Mouse (Mus musculus) hindbrain, embryonic 16.5 days (tissue): Measurements from ENCODE around the gene Vill. TPM values are rescaled to one million over a fixed set of nuclear protein-coding genes. Genes with fewer than 3 reads are reported as not detected.

Source experiments
- ATAC-seq: fragments of 200-750 bp; cut with Nextera tagmentation; 2 replicates; pipeline ENCODE4 v1.8.0; 2017; ENCODE audit warnings: moderate TSS enrichment, moderate library complexity
- H3K27ac ChIP-seq: fragments of 300-500 bp; sonication (generic); 2 replicates; pipeline ENCODE4 v1.5.1; 2014; ENCODE audit warnings: low read depth, mild to moderate bottlenecking, control low read depth, low read length, moderate library complexity
- H3K27me3 ChIP-seq: fragments of 300-500 bp; sonication (generic); replicated peaks from 2 replicates; pipeline ENCODE4 v1.6.1; 2014; ENCODE audit warnings: low read length; ENCODE audit not compliant: control insufficient read depth, insufficient read depth
- H3K36me3 ChIP-seq: fragments of 300-500 bp; sonication (generic); 2 replicates; pipeline ENCODE4 v1.6.1; 2014; ENCODE audit warnings: mild to moderate bottlenecking, low read length, moderate library complexity, mixed read lengths; ENCODE audit not compliant: control insufficient read depth, insufficient read depth
- H3K4me1 ChIP-seq: fragments of 300-500 bp; sonication (generic); 2 replicates; pipeline ENCODE4 v1.6.1; 2014; ENCODE audit warnings: low read depth, low read length; ENCODE audit not compliant: control insufficient read depth, insufficient read depth
- H3K4me2 ChIP-seq: fragments of 300-500 bp; sonication (generic); 2 replicates; pipeline ENCODE4 v1.6.1; 2014; ENCODE audit warnings: mild to moderate bottlenecking, low read length, control low read depth, moderate library complexity
- H3K4me3 ChIP-seq: fragments of 300-500 bp; sonication (generic); 2 replicates; pipeline ENCODE4 v1.5.1; 2014; ENCODE audit warnings: mild to moderate bottlenecking, low read length, control low read depth, moderate library complexity
- H3K9ac ChIP-seq: fragments of 300-500 bp; sonication (generic); 2 replicates; pipeline ENCODE4 v1.6.1; 2014; ENCODE audit warnings: low read depth, mild to moderate bottlenecking, control low read depth, low read length, moderate library complexity
- H3K9me3 ChIP-seq: fragments of 300-500 bp; sonication (generic); 2 replicates; pipeline ENCODE4 v1.6.1; 2014; ENCODE audit warnings: mild to moderate bottlenecking, low read length, moderate library complexity; ENCODE audit not compliant: control insufficient read depth
- WGBS: fragments of 180-500 bp; shearing (Covaris S2); extraction: QIAGEN DNeasy Blood & Tissue Kit; methylation state at CpG from one replicate; pipeline ENCODE4 v1.1.7; 2014; 5-methylcytosine and 5-hydroxymethylcytosine counted together
- polyA plus RNA-seq: library from polyadenylated mRNA; unstranded; fragments of >200 nt; fragmentation: Nextera tagmentation; extraction: Ambion mirVana; gene quantifications from 2 replicates; pipeline ENCODE4 v1.2.1, GENCODE M21; 2015

Vill gene
- polyA plus RNA-seq, 1 experiment from 2014 or later = 5.0 TPM

DNA sequence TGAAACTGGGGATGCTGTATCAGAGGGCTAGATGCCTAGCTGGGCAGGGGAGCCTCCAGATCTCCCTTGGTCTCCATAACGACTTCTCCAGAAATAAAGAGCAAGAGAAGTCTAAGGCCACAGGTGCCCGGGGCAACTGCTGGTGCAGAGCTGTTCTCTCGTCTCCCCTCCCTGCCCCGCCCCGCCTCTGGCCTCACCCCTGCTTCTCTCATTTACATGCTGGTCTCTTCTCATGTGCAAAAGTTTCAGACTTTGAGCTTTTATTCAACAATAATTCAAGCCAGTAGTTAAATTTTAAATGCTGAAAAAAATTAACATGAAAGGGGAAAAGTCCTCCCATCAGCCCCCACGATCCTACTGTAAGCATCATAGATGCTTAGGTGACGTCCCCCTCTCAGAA lies 30.8 kb upstream of the Vill start:
- no peak overlapping the region for H3K4me3 ChIP-seq
- 77% methylated on average over 7 of the region's 7 CpGs for WGBS
- no peak overlapping the region for H3K4me2 ChIP-seq
- no peaks in the 10 kb centered on the region for H3K9me3 ChIP-seq
- no peak overlapping the region for H3K27ac ChIP-seq
- ATAC-seq = no peak
- H3K27me3 ChIP-seq = no peaks in the 10 kb centered on the region
- 0 out of 2 replicates have a peak, but pooled peaks cover 2% of the 10 kb centered on the region for H3K36me3 ChIP-seq
- H3K4me1 ChIP-seq = no peaks in the 10 kb centered on the region
- no peak overlapping the region for H3K9ac ChIP-seq

- no peaks in the 10 kb centered on the region; the same call in 1 of the 2 replicates for H3K36me3 ChIP-seq
- no peaks in the 10 kb centered on the region for H3K27me3 ChIP-seq
- WGBS = 88% methylated on average over 6 of the region's 6 CpGs
- no peak overlapping the region for H3K4me3 ChIP-seq
- ATAC-seq = no peak
- H3K4me1 ChIP-seq = no peaks in the 10 kb centered on the region
- H3K9ac ChIP-seq = no peak overlapping the region
- H3K27ac ChIP-seq = no peak overlapping the region
- no peaks in the 10 kb centered on the region for H3K9me3 ChIP-seq
- no peak overlapping the region for H3K4me2 ChIP-seq
These were observed 27.3 kb upstream of the Vill start for GRCm38 (mm10) chr9:119025263-119025662.

GRCm38 (mm10) chr9:119025832-119026331 lies 26.7 kb upstream of the Vill start:
- H3K36me3 ChIP-seq = no peaks in the 10 kb centered on the region; the same call in 1 of the 2 replicates
- no peak overlapping the region for H3K27ac ChIP-seq
- no peaks in the 10 kb centered on the region for H3K9me3 ChIP-seq
- no peak for ATAC-seq
- no peaks in the 10 kb centered on the region for H3K4me1 ChIP-seq
- H3K4me2 ChIP-seq = no peak overlapping the region
- WGBS = 89% methylated on average over 7 of the region's 7 CpGs
- H3K27me3 ChIP-seq = no peaks in the 10 kb centered on the region
- H3K9ac ChIP-seq = no peak overlapping the region
- H3K4me3 ChIP-seq = no peak overlapping the region

- peaks cover 6% of the 10 kb centered on the region for H3K4me1 ChIP-seq
- H3K9me3 ChIP-seq = no peaks in the 10 kb centered on the region
- H3K27me3 ChIP-seq = no peaks in the 10 kb centered on the region
- no peak overlapping the region for H3K27ac ChIP-seq
- no peak for ATAC-seq
- WGBS = 79% methylated on average over 7 of the region's 7 CpGs
- H3K4me2 ChIP-seq = no peak overlapping the region
- H3K36me3 ChIP-seq = no peaks in the 10 kb centered on the region; the same call in 1 of the 2 replicates
- no peak overlapping the region for H3K9ac ChIP-seq
- no peak overlapping the region for H3K4me3 ChIP-seq
These were observed 25.2 kb upstream of the Vill start for GRCm38 (mm10) chr9:119027337-119027736.

- Histone ChIP-seq H3K4me1 (peaks cover 18% of the 10 kb centered on the region), H3K27ac (no peak overlapping the region), H3K36me3 (no peaks in the 10 kb centered on the region; the same call in 1 of the 2 replicates), H3K9me3 (no peaks in the 10 kb centered on the region), H3K4me2 (no peak overlapping the region), H3K4me3 (no peak overlapping the region), H3K9ac (no peak overlapping the region), H3K27me3 (no peaks in the 10 kb centered on the region)
- no peak for ATAC-seq
- 94% methylated on average over 27 of the region's 27 CpGs for WGBS
These were observed 24.1 kb upstream of the Vill start for GRCm38 (mm10) chr9:119028226-119029195.

DNA sequence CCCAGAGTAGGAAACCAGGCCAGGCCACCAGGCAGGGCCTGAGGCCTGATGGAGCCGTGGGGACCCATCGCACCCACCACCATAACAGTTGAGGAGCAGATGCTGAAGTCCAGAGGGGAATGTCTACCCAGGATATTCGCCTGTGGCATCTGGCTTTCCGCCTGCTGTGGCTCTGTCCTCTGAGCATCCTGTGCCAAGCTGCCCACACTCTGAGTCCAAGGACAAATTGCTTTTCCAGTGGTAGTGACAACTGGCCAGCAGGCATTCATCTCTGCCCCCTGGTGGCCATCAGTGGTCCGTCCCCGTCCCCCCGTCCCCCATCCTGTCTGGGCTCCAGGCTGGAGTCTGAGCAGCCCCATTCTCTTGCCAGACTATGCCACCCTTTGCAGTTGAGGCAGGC lies 23.0 kb upstream of the Vill start:
- Histone ChIP-seq H3K4me1 (peaks cover 28% of the 10 kb centered on the region), H3K27ac (no peak overlapping the region), H3K4me2 (no peak overlapping the region), H3K36me3 (no peaks in the 10 kb centered on the region; the same call in 1 of the 2 replicates), H3K27me3 (no peaks in the 10 kb centered on the region), H3K4me3 (no peak overlapping the region), H3K9me3 (no peaks in the 10 kb centered on the region), H3K9ac (no peak overlapping the region)
- WGBS = 44% methylated on average over 7 of the region's 7 CpGs
- peak; percentile 35; the same call in 1 of the 2 replicates for ATAC-seq

DNA sequence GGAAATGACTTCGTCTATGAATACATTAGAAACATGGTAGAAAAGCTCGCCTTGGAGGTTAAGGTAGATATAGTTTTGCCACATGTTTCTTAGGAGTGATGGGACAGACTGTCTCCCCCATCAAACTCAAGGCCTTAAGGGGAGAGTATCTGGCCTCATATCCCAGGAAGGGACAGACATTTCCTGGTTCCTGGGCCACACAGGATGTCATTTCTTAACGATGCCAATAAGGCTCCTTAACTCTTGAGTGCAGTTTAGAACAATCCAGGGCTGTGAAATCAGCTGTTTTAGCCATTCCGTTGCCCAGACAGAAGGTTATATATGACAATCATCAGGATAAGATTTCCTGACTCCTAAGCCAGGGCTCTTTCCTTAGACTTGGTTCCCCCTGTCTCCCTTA lies 21.5 kb upstream of the Vill start:
- ATAC-seq = no peak
- no peaks in the 10 kb centered on the region; the same call in 1 of the 2 replicates for H3K36me3 ChIP-seq

GRCm38 (mm10) chr9:119031772-119032171 lies 20.8 kb upstream of the Vill start:
- no peak overlapping the region for H3K9ac ChIP-seq
- H3K27ac ChIP-seq = no peak overlapping the region; the same call in 1 of the 2 replicates
- H3K4me2 ChIP-seq = no peak overlapping the region
- H3K4me1 ChIP-seq = peaks cover 37% of the 10 kb centered on the region
- H3K9me3 ChIP-seq = no peaks in the 10 kb centered on the region
- no peaks in the 10 kb centered on the region for H3K27me3 ChIP-seq
- no peaks in the 10 kb centered on the region; the same call in 1 of the 2 replicates for H3K36me3 ChIP-seq
- no peak for ATAC-seq
- no peak overlapping the region for H3K4me3 ChIP-seq
- WGBS = 74% methylated on average over 14 of the region's 14 CpGs

More for the DNA sequence above, 21.5 kb upstream of the Vill start:
- Histone ChIP-seq H3K4me3 (no peak overlapping the region), H3K9ac (no peak overlapping the region), H3K9me3 (no peaks in the 10 kb centered on the region), H3K27ac (no peak overlapping the region), H3K27me3 (no peaks in the 10 kb centered on the region), H3K4me1 (peaks cover 37% of the 10 kb centered on the region), H3K4me2 (no peak overlapping the region)
- 98% methylated on average over 4 of the region's 4 CpGs for WGBS

- Histone ChIP-seq H3K27me3 (no peaks in the 10 kb centered on the region), H3K4me2 (no peak overlapping the region), H3K4me3 (no peak overlapping the region), H3K9me3 (no peaks in the 10 kb centered on the region), H3K9ac (no peak overlapping the region), H3K4me1 (peaks cover 37% of the 10 kb centered on the region), H3K36me3 (no peaks in the 10 kb centered on the region; the same call in 1 of the 2 replicates), H3K27ac (peak overlapping the region; percentile 66)
- ATAC-seq = no peak
- 27% methylated on average over 9 of the region's 9 CpGs for WGBS
These were observed 20.0 kb upstream of the Vill start for GRCm38 (mm10) chr9:119032538-119032937.
